Mouse (Mus musculus): Measurements from ENCODE around the gene Zmym6.
A peak's percentile ranks its signal among the peaks of the same experiment; 100 is the strongest.

Gene Zmym6

GRCm38 (mm10) chr4:127054522-127055198 is 22.5 kb upstream of the Zmym6 start:
- Histone ChIP-seq H3K27me3 (ENCODE audit: insufficient read depth, low read length) (no peaks in the 10 kb centered on the region), H3K36me3 (ENCODE audit: insufficient read depth, low read length) (peaks cover 92% of the 10 kb centered on the region), H3K4me3 (replicated peaks; ENCODE audit: low read length) (no peak overlapping the region), H3K4me1 (replicated peaks; ENCODE audit: low read depth, low read length) (peaks cover 70% of the 10 kb centered on the region), H3K9me3 (ENCODE audit: low read length) (no peaks in the 10 kb centered on the region)
- TF ChIP-seq NANOG (IDR thresholded peaks at IDR 0.05; ENCODE audit: borderline replicate concordance, low read length), result no peak
- TF ChIP-seq CTCF (conservative IDR thresholded peaks at IDR 0.05; ENCODE audit: low read length), result peak; percentile 90
- no peak for TF ChIP-seq POU5F1 (IDR thresholded peaks at IDR 0.05; ENCODE audit: borderline replicate concordance, low read length)

GRCm38 (mm10) chr4:127060585-127061290 is 16.4 kb upstream of the Zmym6 start, which contains the start of gene Zmym1:
Zmym1 (minus strand) TSS chr4:127061152.
- Histone ChIP-seq H3K9me3 (ENCODE audit: low read length) (no peaks in the 10 kb centered on the region), H3K36me3 (ENCODE audit: insufficient read depth, low read length) (peaks cover 40% of the 10 kb centered on the region), H3K27me3 (ENCODE audit: insufficient read depth, low read length) (no peaks in the 10 kb centered on the region), H3K4me1 (replicated peaks; ENCODE audit: low read depth, low read length) (peaks cover 69% of the 10 kb centered on the region), H3K4me3 (replicated peaks; ENCODE audit: low read length) (peak within 1 kb of the TSS; percentile 95)
- TF ChIP-seq CTCF (conservative IDR thresholded peaks at IDR 0.05; ENCODE audit: low read length) (no peak), NANOG (IDR thresholded peaks at IDR 0.05; ENCODE audit: borderline replicate concordance, low read length) (no peak), POU5F1 (IDR thresholded peaks at IDR 0.05; ENCODE audit: borderline replicate concordance, low read length) (no peak)

GRCm38 (mm10) chr4:127064051-127064450 is 13.1 kb upstream of the Zmym6 start:
- TF ChIP-seq CTCF (conservative IDR thresholded peaks at IDR 0.05; ENCODE audit: low read length), result no peak
- TF ChIP-seq NANOG (IDR thresholded peaks at IDR 0.05; ENCODE audit: borderline replicate concordance, low read length), result peak; percentile 39; the same call in 1 of the 2 replicates
- no peak for TF ChIP-seq POU5F1 (IDR thresholded peaks at IDR 0.05; ENCODE audit: borderline replicate concordance, low read length)

GRCm38 (mm10) chr4:127074915-127075314 is 2.3 kb upstream of the Zmym6 start:
- Histone ChIP-seq H3K4me1 (replicated peaks; ENCODE audit: low read depth, low read length) (peaks cover 16% of the 10 kb centered on the region), H3K36me3 (ENCODE audit: insufficient read depth, low read length) (peaks cover 8% of the 10 kb centered on the region; the same call in 1 of the 2 replicates), H3K27me3 (ENCODE audit: insufficient read depth, low read length) (no peaks in the 10 kb centered on the region), H3K4me3 (replicated peaks; ENCODE audit: low read length) (no peak overlapping the region), H3K9me3 (ENCODE audit: low read length) (peaks cover 29% of the 10 kb centered on the region)
- TF ChIP-seq CTCF (conservative IDR thresholded peaks at IDR 0.05; ENCODE audit: low read length) (peak; percentile 31), POU5F1 (IDR thresholded peaks at IDR 0.05; ENCODE audit: borderline replicate concordance, low read length) (no peak)

More at GRCm38 (mm10) chr4:127064051-127064450, 13.1 kb upstream of the Zmym6 start:
- H3K9me3 ChIP-seq (ENCODE audit: low read length), result no peaks in the 10 kb centered on the region
- H3K4me3 ChIP-seq (replicated peaks; ENCODE audit: low read length), result no peak overlapping the region
- H3K36me3 ChIP-seq (ENCODE audit: insufficient read depth, low read length), result peaks cover 9% of the 10 kb centered on the region
- H3K27me3 ChIP-seq (ENCODE audit: insufficient read depth, low read length), result no peaks in the 10 kb centered on the region
- peaks cover 48% of the 10 kb centered on the region for H3K4me1 ChIP-seq (replicated peaks; ENCODE audit: low read depth, low read length)

- no peak for TF ChIP-seq NANOG (IDR thresholded peaks at IDR 0.05; ENCODE audit: borderline replicate concordance, low read length)
- no peak for TF ChIP-seq CTCF (conservative IDR thresholded peaks at IDR 0.05; ENCODE audit: low read length)
- no peak for TF ChIP-seq POU5F1 (IDR thresholded peaks at IDR 0.05; ENCODE audit: borderline replicate concordance, low read length)
- Histone ChIP-seq H3K9me3 (ENCODE audit: low read length) (no peaks in the 10 kb centered on the region), H3K4me1 (replicated peaks; ENCODE audit: low read depth, low read length) (peaks cover 30% of the 10 kb centered on the region), H3K36me3 (ENCODE audit: insufficient read depth, low read length) (peaks cover 37% of the 10 kb centered on the region), H3K27me3 (ENCODE audit: insufficient read depth, low read length) (no peaks in the 10 kb centered on the region), H3K4me3 (replicated peaks; ENCODE audit: low read length) (no peak overlapping the region)
Observed at GRCm38 (mm10) chr4:127080806-127081205, 3.6 kb downstream of the Zmym6 start.

- Histone ChIP-seq H3K4me3 (replicated peaks; ENCODE audit: low read length) (no peak overlapping the region), H3K4me1 (replicated peaks; ENCODE audit: low read depth, low read length) (peaks cover 24% of the 10 kb centered on the region), H3K9me3 (ENCODE audit: low read length) (no peaks in the 10 kb centered on the region), H3K27me3 (ENCODE audit: insufficient read depth, low read length) (no peaks in the 10 kb centered on the region), H3K36me3 (ENCODE audit: insufficient read depth, low read length) (peaks cover 56% of the 10 kb centered on the region)
- TF ChIP-seq POU5F1 (IDR thresholded peaks at IDR 0.05; ENCODE audit: borderline replicate concordance, low read length) (no peak), NANOG (IDR thresholded peaks at IDR 0.05; ENCODE audit: borderline replicate concordance, low read length) (no peak), CTCF (conservative IDR thresholded peaks at IDR 0.05; ENCODE audit: low read length) (no peak)
Observed at GRCm38 (mm10) chr4:127083131-127083530, 5.9 kb downstream of the Zmym6 start.

- peaks cover 5% of the 10 kb centered on the region for H3K4me1 ChIP-seq (replicated peaks; ENCODE audit: low read depth, low read length)
- H3K9me3 ChIP-seq (ENCODE audit: low read length), result no peaks in the 10 kb centered on the region
- peaks cover 72% of the 10 kb centered on the region for H3K36me3 ChIP-seq (ENCODE audit: insufficient read depth, low read length)
- no peak overlapping the region for H3K4me3 ChIP-seq (replicated peaks; ENCODE audit: low read length)
- TF ChIP-seq NANOG (IDR thresholded peaks at IDR 0.05; ENCODE audit: borderline replicate concordance, low read length), result no peak
- TF ChIP-seq POU5F1 (IDR thresholded peaks at IDR 0.05; ENCODE audit: borderline replicate concordance, low read length), result no peak
- TF ChIP-seq CTCF (conservative IDR thresholded peaks at IDR 0.05; ENCODE audit: low read length), result no peak
- no peaks in the 10 kb centered on the region for H3K27me3 ChIP-seq (ENCODE audit: insufficient read depth, low read length)
Observed at GRCm38 (mm10) chr4:127085761-127086160, 8.6 kb downstream of the Zmym6 start.

- Histone ChIP-seq H3K4me1 (replicated peaks; ENCODE audit: low read depth, low read length) (no peaks in the 10 kb centered on the region), H3K4me3 (replicated peaks; ENCODE audit: low read length) (no peak overlapping the region)
Observed at GRCm38 (mm10) chr4:127091188-127091587, 14.0 kb downstream of the Zmym6 start.

More at GRCm38 (mm10) chr4:127091188-127091587, 14.0 kb downstream of the Zmym6 start:
- no peak for TF ChIP-seq POU5F1 (IDR thresholded peaks at IDR 0.05; ENCODE audit: borderline replicate concordance, low read length)
- TF ChIP-seq CTCF (conservative IDR thresholded peaks at IDR 0.05; ENCODE audit: low read length), result no peak
- TF ChIP-seq NANOG (IDR thresholded peaks at IDR 0.05; ENCODE audit: borderline replicate concordance, low read length), result no peak
- Histone ChIP-seq H3K9me3 (ENCODE audit: low read length) (no peaks in the 10 kb centered on the region), H3K36me3 (ENCODE audit: insufficient read depth, low read length) (peaks cover 67% of the 10 kb centered on the region), H3K27me3 (ENCODE audit: insufficient read depth, low read length) (no peaks in the 10 kb centered on the region)
